Mouse (Mus musculus) stomach, embryonic 16.5 days (tissue): ENCODE data around the gene Ccdc85c. TPM values are rescaled to one million over a fixed set of nuclear protein-coding genes. Genes with fewer than 3 reads are reported as not detected.

Experiments used
- ATAC-seq: fragments of 200-750 bp; cut with Nextera tagmentation; 2 replicates; pipeline ENCODE4 v1.8.0; 2017; ENCODE audit warnings: moderate number of reproducible peaks, moderate TSS enrichment; ENCODE audit not compliant: insufficient read depth, low FRiP score
- H3K27ac ChIP-seq: fragments of 300-500 bp; sonication (generic); 2 replicates; pipeline ENCODE4 v1.5.1; 2014; ENCODE audit warnings: low read length
- H3K27me3 ChIP-seq: fragments of 300-500 bp; sonication (generic); 2 replicates; pipeline ENCODE4 v1.6.1; 2014; ENCODE audit warnings: low read length, control low read depth, mixed read lengths; ENCODE audit not compliant: control insufficient read depth, insufficient read depth
- H3K36me3 ChIP-seq: fragments of 300-500 bp; sonication (generic); 2 replicates; pipeline ENCODE4 v1.6.1; 2014; ENCODE audit warnings: low read length; ENCODE audit not compliant: control insufficient read depth, insufficient read depth
- H3K4me1 ChIP-seq: fragments of 300-500 bp; sonication (generic); 2 replicates; pipeline ENCODE4 v1.6.1; 2014; ENCODE audit warnings: low read length, control low read depth, mixed read lengths; ENCODE audit not compliant: control insufficient read depth, insufficient read depth
- H3K4me2 ChIP-seq: fragments of 300-500 bp; sonication (generic); 2 replicates; pipeline ENCODE4 v1.6.1; 2014; ENCODE audit warnings: low read depth, low read length, mixed read lengths
- H3K4me3 ChIP-seq: fragments of 300-500 bp; sonication (generic); replicated peaks from 2 replicates; pipeline ENCODE4 v1.5.1; 2014; ENCODE audit warnings: mild to moderate bottlenecking, low read length
- H3K9ac ChIP-seq: fragments of 300-500 bp; sonication (generic); 2 replicates; pipeline ENCODE4 v1.6.1; 2014; ENCODE audit warnings: low read length
- H3K9me3 ChIP-seq: fragments of 300-500 bp; sonication (generic); replicated peaks from 2 replicates; pipeline ENCODE4 v1.6.1; 2016; ENCODE audit warnings: low read length, control low read depth; ENCODE audit not compliant: control insufficient read depth
- WGBS: fragments of 180-500 bp; shearing (Covaris S2); extraction: QIAGEN DNeasy Blood & Tissue Kit; methylation state at CpG from one replicate; pipeline ENCODE4 v1.1.7; 2014; 5-methylcytosine and 5-hydroxymethylcytosine counted together
- polyA plus RNA-seq: library from polyadenylated mRNA; unstranded; fragments of >200 nt; fragmentation: Nextera tagmentation; extraction: Ambion mirVana; gene quantifications from 2 replicates; pipeline ENCODE4 v1.2.1, GENCODE M21; 2015

The Ccdc85c gene
- polyA plus RNA-seq, 1 experiment from 2014 or later, result 6.9 TPM

- Histone ChIP-seq H3K27ac (no peak overlapping the region), H3K36me3 (no peaks in the 10 kb centered on the region), H3K9ac (no peak overlapping the region), H3K4me3 (no peak overlapping the region), H3K4me2 (no peak overlapping the region), H3K27me3 (no peaks in the 10 kb centered on the region), H3K9me3 (no peaks in the 10 kb centered on the region), H3K4me1 (peaks cover 24% of the 10 kb centered on the region)
- no peak for ATAC-seq
- WGBS, result 48% methylated on average over 9 of the region's 9 CpGs
Observed at GRCm38 (mm10) chr12:108231901-108232300, 43.3 kb downstream of the Ccdc85c start.

- 0 out of 2 replicates have a peak overlapping the region, but pooled peaks have one; percentile 3 for H3K9ac ChIP-seq
- H3K27ac ChIP-seq, result no peak overlapping the region
- H3K36me3 ChIP-seq, result no peaks in the 10 kb centered on the region
- H3K4me3 ChIP-seq, result no peak overlapping the region
- ATAC-seq, result no peak
- H3K27me3 ChIP-seq, result no peaks in the 10 kb centered on the region
- no peaks in the 10 kb centered on the region for H3K9me3 ChIP-seq
- H3K4me2 ChIP-seq, result no peak overlapping the region
- peaks cover 19% of the 10 kb centered on the region for H3K4me1 ChIP-seq
- 49% methylated on average over 16 of the region's 18 CpGs for WGBS
Observed at GRCm38 (mm10) chr12:108230821-108231794, 44.1 kb downstream of the Ccdc85c start.

GRCm38 (mm10) chr12:108230077-108230476, 45.1 kb downstream of the Ccdc85c start:
- H3K27me3 ChIP-seq, result no peaks in the 10 kb centered on the region
- 77% methylated on average over 12 of the region's 12 CpGs for WGBS
- no peak overlapping the region for H3K27ac ChIP-seq
- H3K4me2 ChIP-seq, result no peak overlapping the region
- H3K4me1 ChIP-seq, result peaks cover 21% of the 10 kb centered on the region
- no peaks in the 10 kb centered on the region for H3K36me3 ChIP-seq
- no peak overlapping the region for H3K9ac ChIP-seq
- no peaks in the 10 kb centered on the region for H3K9me3 ChIP-seq
- H3K4me3 ChIP-seq, result no peak overlapping the region
- ATAC-seq, result no peak

GRCm38 (mm10) chr12:108227527-108227926, 47.7 kb downstream of the Ccdc85c start:
- H3K27ac ChIP-seq, result no peak overlapping the region
- 80% methylated on average over 16 of the region's 16 CpGs for WGBS
- H3K4me3 ChIP-seq, result no peak overlapping the region
- H3K4me1 ChIP-seq, result peaks cover 15% of the 10 kb centered on the region
- no peak overlapping the region for H3K4me2 ChIP-seq
- H3K9me3 ChIP-seq, result no peaks in the 10 kb centered on the region
- ATAC-seq, result no peak
- no peaks in the 10 kb centered on the region for H3K36me3 ChIP-seq
- no peaks in the 10 kb centered on the region for H3K27me3 ChIP-seq
- no peak overlapping the region for H3K9ac ChIP-seq

- no peak overlapping the region for H3K27ac ChIP-seq
- peaks cover 15% of the 10 kb centered on the region for H3K4me1 ChIP-seq
- no peak overlapping the region for H3K4me3 ChIP-seq
- no peak overlapping the region for H3K4me2 ChIP-seq
- H3K27me3 ChIP-seq, result no peaks in the 10 kb centered on the region
- no peak overlapping the region for H3K9ac ChIP-seq
- 87% methylated on average over 12 of the region's 12 CpGs for WGBS
- ATAC-seq, result no peak
- no peaks in the 10 kb centered on the region for H3K36me3 ChIP-seq
- no peaks in the 10 kb centered on the region for H3K9me3 ChIP-seq
Observed at GRCm38 (mm10) chr12:108226941-108227340, 48.3 kb downstream of the Ccdc85c start.

- ATAC-seq, result no peak
- Histone ChIP-seq H3K36me3 (no peaks in the 10 kb centered on the region), H3K27me3 (no peaks in the 10 kb centered on the region), H3K4me2 (no peak overlapping the region), H3K4me3 (no peak overlapping the region), H3K9me3 (no peaks in the 10 kb centered on the region), H3K9ac (no peak overlapping the region), H3K4me1 (peaks cover 18% of the 10 kb centered on the region), H3K27ac (no peak overlapping the region)
- 79% methylated on average over 13 of the region's 13 CpGs for WGBS
Observed at GRCm38 (mm10) chr12:108226216-108226615, 49.0 kb downstream of the Ccdc85c start.

- 75% methylated on average over 7 of the region's 7 CpGs for WGBS
- Histone ChIP-seq H3K9ac (no peak overlapping the region), H3K36me3 (no peaks in the 10 kb centered on the region), H3K9me3 (no peaks in the 10 kb centered on the region), H3K4me2 (no peak overlapping the region), H3K27ac (no peak overlapping the region), H3K4me1 (peaks cover 20% of the 10 kb centered on the region), H3K4me3 (no peak overlapping the region), H3K27me3 (no peaks in the 10 kb centered on the region)
- ATAC-seq, result no peak
Observed at GRCm38 (mm10) chr12:108225781-108226180, 49.4 kb downstream of the Ccdc85c start.

GRCm38 (mm10) chr12:108223357-108223756, 51.9 kb downstream of the Ccdc85c start:
- no peak overlapping the region; the same call in none of the 2 replicates for H3K27ac ChIP-seq
- ATAC-seq, result peak; percentile 39; the same call in 1 of the 2 replicates
- H3K9me3 ChIP-seq, result no peaks in the 10 kb centered on the region
- no peaks in the 10 kb centered on the region for H3K36me3 ChIP-seq
- peaks cover 44% of the 10 kb centered on the region for H3K4me1 ChIP-seq
- H3K9ac ChIP-seq, result no peak overlapping the region; the same call in 1 of the 2 replicates
- WGBS, result 41% methylated on average over 8 of the region's 8 CpGs
- H3K27me3 ChIP-seq, result no peaks in the 10 kb centered on the region
- no peak overlapping the region for H3K4me2 ChIP-seq
- H3K4me3 ChIP-seq, result no peak overlapping the region

- H3K4me2 ChIP-seq, result no peak overlapping the region
- H3K36me3 ChIP-seq, result no peaks in the 10 kb centered on the region
- ATAC-seq, result no peak
- H3K9me3 ChIP-seq, result no peaks in the 10 kb centered on the region
- H3K27ac ChIP-seq, result no peak overlapping the region
- peaks cover 47% of the 10 kb centered on the region for H3K4me1 ChIP-seq
- no peaks in the 10 kb centered on the region for H3K27me3 ChIP-seq
- no peak overlapping the region for H3K9ac ChIP-seq
- no peak overlapping the region for H3K4me3 ChIP-seq
- WGBS, result 88% methylated on average over 7 of the region's 7 CpGs
Observed at GRCm38 (mm10) chr12:108221712-108222111, 53.5 kb downstream of the Ccdc85c start.
